Mouse (Mus musculus) erythroblast, embryonic 14.5 days (primary cell): ENCODE results near the gene Gigyf2. TPM values are rescaled to one million over a fixed set of nuclear protein-coding genes. Genes with fewer than 3 reads are reported as not detected.

ENCODE experiments used
- H3K27me3 ChIP-seq: 2 replicates; pipeline ENCODE4 v1.6.1; 2012; ENCODE audit warnings: inconsistent platforms; ENCODE audit not compliant: control insufficient read depth
- H3K36me3 ChIP-seq: 2 replicates; pipeline ENCODE4 v1.6.1; 2012; ENCODE audit warnings: mild to moderate bottlenecking, inconsistent platforms; ENCODE audit not compliant: control insufficient read depth
- H3K4me1 ChIP-seq: 2 replicates; pipeline ENCODE4 v1.6.1; 2012; ENCODE audit warnings: inconsistent platforms; ENCODE audit not compliant: control insufficient read depth
- H3K4me3 ChIP-seq: replicated peaks from 2 replicates; pipeline ENCODE3; 2012; ENCODE audit warnings: moderate library complexity, mild to moderate bottlenecking, inconsistent platforms
- H3K9me3 ChIP-seq: 2 replicates; pipeline ENCODE4 v1.6.1; 2012; ENCODE audit warnings: low read length, inconsistent platforms, mixed read lengths; ENCODE audit not compliant: control insufficient read depth
- GATA1 ChIP-seq: IDR thresholded peaks from 2 replicates; pipeline ENCODE4 v1.6.1; 2012; ENCODE audit warnings: low read length, inconsistent platforms, mixed read lengths
- TAL1 ChIP-seq: IDR thresholded peaks from 3 replicates; pipeline ENCODE4 v1.6.1; 2012; ENCODE audit warnings: low read length, inconsistent platforms, mixed read lengths
- polyA plus RNA-seq: library from polyadenylated mRNA; stranded (reverse); fragments of >175 nt; gene quantifications from 2 replicates; pipeline ENCODE4 v1.2.3, GENCODE M21; 2012

Gigyf2 gene
- polyA plus RNA-seq, 1 experiment, result 1.5 TPM

DNA sequence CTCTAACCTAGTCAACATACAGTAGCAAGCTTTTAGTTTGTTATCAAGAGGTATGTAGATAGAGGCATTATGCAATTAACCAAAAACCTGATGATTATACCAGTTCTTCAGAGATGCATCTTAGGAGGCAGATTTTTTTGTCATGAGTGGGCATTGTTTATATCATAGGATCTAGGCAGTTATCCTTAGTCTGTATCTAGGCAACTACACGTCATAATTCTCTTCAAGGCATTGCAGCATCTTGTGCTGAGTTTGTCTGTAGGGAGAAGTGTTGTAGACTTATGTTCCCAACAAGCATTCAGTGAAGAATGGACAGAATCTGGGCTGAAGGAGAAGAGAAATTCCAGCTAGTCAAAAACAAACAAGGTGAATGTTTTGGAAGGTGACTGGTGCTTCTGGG, 77.9 kb downstream of the Gigyf2 start:
- no peaks in the 10 kb centered on the region for H3K4me1 ChIP-seq
- no peak for TF ChIP-seq TAL1
- no peak for TF ChIP-seq GATA1
- H3K27me3 ChIP-seq, result no peaks in the 10 kb centered on the region
- H3K36me3 ChIP-seq, result peaks cover 58% of the 10 kb centered on the region
- H3K4me3 ChIP-seq, result no peak overlapping the region
- H3K9me3 ChIP-seq, result no peaks in the 10 kb centered on the region

DNA sequence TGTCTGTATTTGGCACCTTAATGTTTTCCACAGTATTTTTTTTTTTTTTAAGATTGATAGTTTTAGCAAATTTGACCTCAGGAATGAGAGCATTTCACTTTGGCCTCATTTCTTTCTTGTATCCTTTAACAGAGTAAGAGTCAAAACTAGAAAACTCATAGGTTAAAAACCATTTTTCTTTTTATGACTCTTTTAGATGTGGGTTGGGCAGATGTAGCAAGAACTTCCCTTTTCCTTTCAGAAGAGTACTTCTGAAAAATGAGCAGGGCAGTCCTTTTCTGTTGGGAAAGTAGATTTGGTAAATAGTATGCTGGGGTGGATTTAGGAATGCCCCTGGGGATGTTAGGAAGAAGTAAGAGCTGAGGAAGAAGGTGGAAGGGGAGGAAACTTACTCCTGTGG, 79.2 kb downstream of the Gigyf2 start:
- peaks cover 71% of the 10 kb centered on the region for H3K36me3 ChIP-seq
- H3K9me3 ChIP-seq, result no peaks in the 10 kb centered on the region
- H3K27me3 ChIP-seq, result no peaks in the 10 kb centered on the region
- H3K4me1 ChIP-seq, result no peaks in the 10 kb centered on the region
- no peak overlapping the region for H3K4me3 ChIP-seq
- TF ChIP-seq GATA1, result no peak
- no peak for TF ChIP-seq TAL1

DNA sequence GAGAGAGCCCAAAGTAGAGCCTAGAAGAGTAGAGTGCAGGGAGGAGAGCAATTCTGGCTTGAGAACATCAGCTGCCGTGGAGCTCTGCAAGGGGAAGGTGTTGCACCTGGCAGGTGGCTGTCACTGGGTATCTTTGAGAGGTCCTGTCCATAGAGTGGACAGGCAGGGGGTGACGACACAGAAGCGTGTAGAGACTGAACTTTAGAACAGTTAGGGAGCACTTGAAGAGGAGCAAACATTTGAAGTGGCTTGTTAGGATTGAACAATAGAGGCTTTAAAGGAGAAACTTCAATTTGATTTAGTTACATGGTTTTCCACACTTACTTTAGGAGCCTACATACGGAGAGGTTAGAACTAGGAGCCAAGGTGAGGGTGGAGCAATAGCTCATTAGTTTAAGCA, 82.6 kb downstream of the Gigyf2 start:
- H3K4me3 ChIP-seq, result no peak overlapping the region
- no peaks in the 10 kb centered on the region for H3K9me3 ChIP-seq
- no peaks in the 10 kb centered on the region for H3K27me3 ChIP-seq
- TF ChIP-seq GATA1, result no peak
- H3K4me1 ChIP-seq, result no peaks in the 10 kb centered on the region
- H3K36me3 ChIP-seq, result peaks cover 92% of the 10 kb centered on the region

DNA sequence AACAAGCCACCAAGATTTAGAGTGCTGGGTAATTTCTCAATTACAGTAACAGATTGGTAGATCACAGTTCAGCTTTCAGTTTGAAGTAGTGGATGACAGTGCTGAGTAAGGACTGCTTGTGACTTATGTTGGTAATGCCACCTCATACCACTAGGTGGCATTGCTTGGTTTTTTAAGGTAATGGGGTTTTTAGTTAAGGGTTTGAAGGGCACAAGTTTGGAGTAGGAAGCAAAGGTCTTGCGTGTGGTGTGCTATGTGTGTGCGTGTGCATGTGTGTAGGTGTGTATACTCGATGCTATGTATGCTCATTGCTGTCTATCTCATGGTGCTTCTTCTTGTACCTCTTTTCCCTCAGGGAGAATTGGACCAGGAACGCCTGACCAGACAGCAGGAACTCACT, 91.9 kb downstream of the Gigyf2 start:
- Histone ChIP-seq H3K27me3 (no peaks in the 10 kb centered on the region), H3K4me3 (no peak overlapping the region), H3K4me1 (no peaks in the 10 kb centered on the region), H3K9me3 (no peaks in the 10 kb centered on the region), H3K36me3 (peaks cover 86% of the 10 kb centered on the region)
- TF ChIP-seq GATA1, result no peak
- TF ChIP-seq TAL1, result no peak

DNA sequence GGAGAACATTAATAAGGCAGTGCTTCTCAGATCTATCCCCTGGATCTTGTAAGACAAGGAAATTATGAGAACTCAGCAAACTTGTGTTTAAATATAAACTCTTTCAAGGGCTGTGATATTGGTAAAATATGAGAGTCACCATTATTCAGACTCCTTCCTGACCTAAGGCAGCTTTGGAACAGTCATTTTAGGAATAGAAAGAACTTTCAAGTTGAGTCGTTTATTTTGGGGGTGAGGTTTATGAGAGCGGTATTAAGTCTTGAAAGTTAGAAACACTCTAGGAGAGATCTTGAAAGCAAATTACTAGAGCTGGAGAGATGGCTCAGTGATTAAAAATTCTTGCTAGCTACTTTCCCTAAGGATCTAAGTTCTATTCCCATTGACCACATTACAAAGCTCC, 108.3 kb downstream of the Gigyf2 start:
- Histone ChIP-seq H3K36me3 (peaks cover 88% of the 10 kb centered on the region), H3K27me3 (no peaks in the 10 kb centered on the region), H3K4me1 (no peaks in the 10 kb centered on the region), H3K9me3 (no peaks in the 10 kb centered on the region), H3K4me3 (no peak overlapping the region)
- TF ChIP-seq TAL1, result no peak
- no peak for TF ChIP-seq GATA1

DNA sequence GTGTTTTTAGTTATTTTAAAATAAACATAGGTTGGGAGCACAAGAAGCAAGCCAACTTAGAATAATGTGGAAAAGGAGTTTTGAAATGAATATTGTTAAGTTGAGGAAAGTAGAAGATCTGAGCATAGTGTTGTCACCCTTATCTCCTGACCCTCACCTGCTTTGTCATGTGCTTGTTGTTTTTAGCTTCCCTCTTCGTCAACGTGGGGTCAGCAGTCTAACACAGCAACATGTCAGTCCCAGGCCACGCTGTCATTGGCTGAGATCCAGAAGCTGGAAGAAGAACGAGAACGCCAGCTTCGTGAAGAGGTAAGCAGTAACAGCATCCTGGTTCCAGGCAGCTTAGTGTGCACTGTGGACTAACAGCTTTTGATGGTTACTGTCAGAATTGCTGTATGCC, 109.8 kb downstream of the Gigyf2 start:
- peaks cover 89% of the 10 kb centered on the region for H3K36me3 ChIP-seq
- H3K27me3 ChIP-seq, result no peaks in the 10 kb centered on the region
- no peaks in the 10 kb centered on the region for H3K4me1 ChIP-seq

DNA sequence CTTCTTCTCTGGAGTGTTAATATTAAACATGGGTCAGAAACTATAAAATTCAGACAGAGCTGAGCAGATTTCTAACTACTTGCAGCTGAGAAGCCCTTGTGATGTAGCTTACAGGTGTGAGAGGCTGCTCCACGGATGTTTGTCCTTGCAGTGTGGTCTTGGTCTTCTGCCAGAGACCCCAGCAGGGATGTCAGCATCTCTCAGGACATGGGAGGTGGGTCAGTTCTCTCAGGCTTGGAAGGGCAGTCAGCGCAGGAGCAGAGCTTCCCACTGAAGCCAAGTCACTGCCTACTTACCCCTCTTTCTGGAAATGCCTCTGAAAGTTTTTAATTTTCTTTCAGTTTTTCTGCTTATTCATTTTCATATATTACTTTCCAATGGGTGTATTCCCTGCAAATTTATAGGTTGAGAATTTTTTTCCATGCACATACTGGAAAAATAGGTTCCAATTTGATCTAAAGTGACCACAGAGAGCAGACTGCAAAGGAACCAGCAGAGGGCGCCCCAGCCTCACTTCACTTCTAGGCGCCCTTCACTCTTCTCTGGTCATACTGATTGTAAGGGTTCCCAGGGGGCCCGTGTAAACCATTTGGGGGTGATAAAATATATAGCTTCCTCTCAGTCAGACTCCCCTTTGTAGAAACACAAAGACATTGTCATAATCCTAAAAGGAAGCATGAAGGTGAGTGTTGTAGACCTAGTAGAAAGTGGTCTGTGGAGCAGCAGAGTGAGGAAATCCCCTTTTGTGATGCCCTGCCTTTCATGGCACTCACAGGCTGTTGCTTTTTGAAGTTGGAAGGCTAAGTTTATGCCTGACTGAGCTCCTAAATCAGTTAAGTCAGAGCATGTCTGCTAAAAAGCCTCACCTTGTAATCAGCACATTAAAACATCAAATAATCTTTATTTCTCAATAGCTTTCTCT, 120.6 kb downstream of the Gigyf2 start:
- TF ChIP-seq TAL1 (no peak), GATA1 (no peak)
- H3K4me3 ChIP-seq, result no peak overlapping the region
- H3K4me1 ChIP-seq, result no peaks in the 10 kb centered on the region
- H3K27me3 ChIP-seq, result no peaks in the 10 kb centered on the region
- H3K36me3 ChIP-seq, result peaks cover 84% of the 10 kb centered on the region
- no peaks in the 10 kb centered on the region for H3K9me3 ChIP-seq

More for the DNA sequence above, 109.8 kb downstream of the Gigyf2 start:
- Histone ChIP-seq H3K4me3 (no peak overlapping the region), H3K9me3 (no peaks in the 10 kb centered on the region)
- TF ChIP-seq TAL1, result no peak
- no peak for TF ChIP-seq GATA1

DNA sequence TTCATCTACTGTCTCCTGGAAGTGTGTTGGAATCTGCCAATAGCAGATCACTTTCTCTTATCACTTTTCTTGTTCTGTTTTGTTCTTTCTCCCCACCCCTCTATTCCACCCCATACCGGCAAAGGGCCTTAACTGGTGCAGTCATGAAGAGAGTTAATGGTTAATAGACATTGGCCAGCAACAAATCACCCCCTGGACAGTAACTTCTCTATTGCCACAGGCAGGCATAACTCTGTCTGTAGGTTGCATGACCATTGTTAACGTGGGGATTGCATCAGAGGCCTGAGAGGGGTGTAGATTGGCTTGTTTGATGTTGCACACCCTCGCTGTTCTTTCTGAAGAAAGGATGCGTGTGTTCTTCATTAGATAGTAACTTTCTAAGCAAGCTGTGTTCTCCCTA, 122.6 kb downstream of the Gigyf2 start:
- TF ChIP-seq GATA1 (no peak), TAL1 (no peak)
- Histone ChIP-seq H3K9me3 (no peaks in the 10 kb centered on the region), H3K4me1 (no peaks in the 10 kb centered on the region), H3K4me3 (no peak overlapping the region), H3K36me3 (peaks cover 64% of the 10 kb centered on the region), H3K27me3 (no peaks in the 10 kb centered on the region)

DNA sequence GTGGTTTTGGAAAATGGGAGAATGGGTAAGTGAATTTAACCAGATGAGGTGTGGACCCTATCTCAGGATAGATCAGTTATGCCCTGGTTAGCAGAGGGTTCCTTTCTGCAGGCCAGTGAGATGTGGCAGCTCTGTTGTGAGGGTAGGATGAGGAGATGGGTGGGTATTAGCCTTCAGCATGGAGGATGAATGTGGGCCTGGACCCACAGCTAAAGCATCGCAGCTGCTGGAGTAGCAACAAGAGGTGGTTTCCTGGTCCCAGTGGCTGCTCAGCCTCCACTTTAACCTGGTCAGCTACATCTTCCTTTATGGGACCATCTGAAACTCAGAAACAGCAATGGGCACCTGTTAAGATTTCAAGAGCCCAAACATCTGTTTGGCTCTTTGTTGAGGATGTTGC, 129.6 kb downstream of the Gigyf2 start:
- Histone ChIP-seq H3K27me3 (no peaks in the 10 kb centered on the region), H3K4me1 (no peaks in the 10 kb centered on the region), H3K36me3 (0 out of 2 replicates have a peak, but pooled peaks cover 2% of the 10 kb centered on the region), H3K9me3 (no peaks in the 10 kb centered on the region), H3K4me3 (no peak overlapping the region)
- no peak for TF ChIP-seq TAL1
- no peak for TF ChIP-seq GATA1
